Mouse (Mus musculus) CH12.LX (cell line): Measurements from ENCODE around the gene Ddb2. TPM values are rescaled to one million over a fixed set of nuclear protein-coding genes. Genes with fewer than 3 reads are reported as not detected.
A peak's percentile ranks its signal among the peaks of the same experiment; 100 is the strongest.

Experiments used
- DNase-seq: peaks from one replicate; pipeline ENCODE4 v3.0.0-alpha.2; 2013; ENCODE audit errors: extremely low read depth
- H3K27ac ChIP-seq: 2 replicates; pipeline ENCODE4 v1.5.1; 2012; ENCODE audit warnings: low read depth, mild to moderate bottlenecking, control low read depth, moderate library complexity; ENCODE audit not compliant: insufficient read depth
- H3K27me3 ChIP-seq: replicated peaks from 2 replicates; pipeline ENCODE3; 2012; ENCODE audit warnings: inconsistent platforms
- H3K36me3 ChIP-seq, 2 experiments: replicated peaks in 1 of 2; 2 replicates each; pipeline versions ENCODE3 to v1.6.1; 2012; ENCODE audit warnings: inconsistent platforms in 1 of 2, low read length in 1 of 2, mild to moderate bottlenecking in 1 of 2, mixed read lengths in 1 of 2, moderate library complexity in 1 of 2; ENCODE audit not compliant: control insufficient read depth in 1 of 2, insufficient read depth in 1 of 2
- H3K4me1 ChIP-seq, 2 experiments: 2 replicates each; pipeline ENCODE4 v1.6.1; 2012; ENCODE audit warnings: inconsistent platforms in 1 of 2, moderate library complexity in 1 of 2; ENCODE audit not compliant: insufficient read depth in 2 of 2, control insufficient read depth in 1 of 2
- H3K4me2 ChIP-seq: 2 replicates; pipeline ENCODE4 v1.6.1; 2012; ENCODE audit warnings: low read depth, mild to moderate bottlenecking, control low read depth; ENCODE audit not compliant: poor library complexity, insufficient read depth, severe bottlenecking
- H3K4me3 ChIP-seq, 3 experiments: fragments of 150-350 bp in 1 of 3; sonication (generic) in 1 of 3; replicated peaks in 1 of 3; 2 replicates each; pipeline versions ENCODE3 to v1.5.1; 2011 to 2012; ENCODE audit warnings: low read depth in 2 of 3, low read length in 2 of 3, mild to moderate bottlenecking in 2 of 3, moderate library complexity in 2 of 3, control low read depth in 1 of 3, improper control_type of control experiment in 1 of 3, inconsistent platforms in 1 of 3, mixed read lengths in 1 of 3; ENCODE audit not compliant: poor library complexity in 1 of 3
- H3K79me2 ChIP-seq: replicated peaks from 2 replicates; pipeline ENCODE4 v1.6.1; 2012; ENCODE audit warnings: mild to moderate bottlenecking, moderate library complexity; ENCODE audit not compliant: control insufficient read depth, poor library complexity, insufficient read depth, severe bottlenecking; ENCODE audit errors: extremely low read depth
- H3K9ac ChIP-seq: 2 replicates; pipeline ENCODE4 v1.6.1; 2012; ENCODE audit warnings: low read depth, mild to moderate bottlenecking, control low read depth, moderate library complexity; ENCODE audit not compliant: insufficient read depth
- H3K9me3 ChIP-seq: replicated peaks from 2 replicates; pipeline ENCODE3; 2012; ENCODE audit warnings: low read length, inconsistent platforms, mixed read lengths
- BHLHE40 ChIP-seq: IDR thresholded peaks from 2 replicates; pipeline ENCODE4 v1.6.1; 2011; ENCODE audit warnings: mild to moderate bottlenecking, low read depth, low read length, improper control_type of control experiment
- CHD1 ChIP-seq: IDR thresholded peaks from 2 replicates; pipeline ENCODE4 v1.6.1; 2012; ENCODE audit warnings: low read depth, low read length, improper control_type of control experiment, inconsistent platforms
- EP300 ChIP-seq: IDR thresholded peaks from 2 replicates; pipeline ENCODE4 v1.6.1; 2011; ENCODE audit warnings: low read length, improper control_type of control experiment
- ETS1 ChIP-seq: conservative IDR thresholded peaks from 2 replicates; pipeline ENCODE4 v1.6.1; 2012; ENCODE audit warnings: low read depth, mild to moderate bottlenecking, inconsistent platforms, low read length, improper control_type of control experiment, moderate library complexity
- IRF4 ChIP-seq: IDR thresholded peaks from 2 replicates; pipeline ENCODE4 v1.6.1; 2014; ENCODE audit warnings: low read depth, mild to moderate bottlenecking, inconsistent platforms, low read length, improper control_type of control experiment
- JUND ChIP-seq: conservative IDR thresholded peaks from 2 replicates; pipeline ENCODE4 v1.6.1; 2011; ENCODE audit warnings: low read depth, low read length, improper control_type of control experiment
- MAX ChIP-seq: IDR thresholded peaks from 2 replicates; pipeline ENCODE4 v1.6.1; 2011; ENCODE audit warnings: low read length, improper control_type of control experiment
- MXI1 ChIP-seq: IDR thresholded peaks from 2 replicates; pipeline ENCODE4 v1.6.1; 2011; ENCODE audit warnings: mild to moderate bottlenecking, low read depth, low read length, improper control_type of control experiment
- MYC ChIP-seq: IDR thresholded peaks from 2 replicates; pipeline ENCODE4 v1.6.1; 2011; ENCODE audit warnings: low read depth, mild to moderate bottlenecking, improper control_type of control experiment, low read length
- NRF1 ChIP-seq: IDR thresholded peaks from 2 replicates; pipeline ENCODE4 v1.6.1; 2014; ENCODE audit warnings: low read depth, mild to moderate bottlenecking, inconsistent platforms, low read length, improper control_type of control experiment, moderate library complexity
- POLR2AphosphoS2 ChIP-seq: IDR thresholded peaks from 2 replicates; pipeline ENCODE4 v1.6.1; 2011; ENCODE audit warnings: low read depth, low read length, improper control_type of control experiment
- RAD21 ChIP-seq: IDR thresholded peaks from 2 replicates; pipeline ENCODE4 v1.6.1; 2011; ENCODE audit warnings: low read depth, mild to moderate bottlenecking, low read length, improper control_type of control experiment, moderate library complexity
- TBP ChIP-seq: conservative IDR thresholded peaks from 2 replicates; pipeline ENCODE4 v1.6.1; 2011; ENCODE audit warnings: low read depth, low read length, improper control_type of control experiment
- TCF12 ChIP-seq: IDR thresholded peaks from 2 replicates; pipeline ENCODE4 v1.6.1; 2014; ENCODE audit warnings: low read depth, mild to moderate bottlenecking, inconsistent platforms, low read length, improper control_type of control experiment
- USF1 ChIP-seq: IDR thresholded peaks from 2 replicates; pipeline ENCODE4 v1.6.1; 2014; ENCODE audit warnings: low read depth, mild to moderate bottlenecking, inconsistent platforms, low read length, improper control_type of control experiment
- dilution Hi-C: fragments of 300-500 bp; cut with MboI; formaldehyde crosslinking; loops from 2 replicates; pipeline ENCODE4 v1.14.3; 2020; ENCODE audit warnings: low sequenced_read_pairs; ENCODE audit not compliant: extremely low pct_unique_long_range_greater_than_20kb, extremely low pct_ligation_motif_present
- in situ Hi-C: fragments of 300-500 bp; cut with MboI; formaldehyde crosslinking; loops from 3 replicates; pipeline ENCODE4 v1.14.3; 2019; ENCODE audit warnings: low sequenced_read_pairs, low pct_ligation_motif_present, low pct_unique_long_range_greater_than_20kb, mixed read lengths
- polyA plus RNA-seq: library from polyadenylated mRNA; unstranded; fragments of >175 nt; gene quantifications from 2 replicates; pipeline ENCODE4 v1.2.1, GENCODE M21; 2012; ENCODE audit warnings: low read depth; ENCODE audit not compliant: insufficient read length
- total RNA-seq, 2 experiments: library from RNA; depleted of rRNA; stranded (reverse); fragments of 300-350 nt in 1 of 2; fragments of >200 nt in 1 of 2; gene quantifications; 2 replicates each; pipeline ENCODE4 v1.2.3; 2012 to 2014

The Ddb2 gene
- total and polyA plus RNA-seq, 3 experiments, result 13.9 to 20.2 (median 14.1) TPM

DNA sequence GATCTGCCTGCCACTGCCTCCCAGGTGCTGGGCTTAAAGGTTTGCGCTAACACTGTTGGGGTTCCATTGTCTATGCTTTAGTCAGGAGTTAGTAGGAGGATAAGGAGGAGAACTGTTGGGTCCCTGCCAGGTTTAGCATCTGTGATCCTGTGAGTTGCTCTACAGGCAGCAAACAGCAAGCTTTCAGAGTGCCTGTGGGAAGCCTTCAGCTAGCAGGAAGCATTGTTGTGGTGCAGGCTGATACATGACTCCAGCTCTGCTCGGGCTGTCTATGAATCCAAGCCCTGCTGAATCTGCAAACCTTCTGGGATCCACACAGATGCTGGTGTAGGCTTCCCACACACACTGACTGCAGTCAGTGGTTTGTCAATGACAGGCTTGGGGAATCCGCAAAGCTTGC, 6.6 kb upstream of the Ddb2 start:
- no peak for DNase-seq
- peak overlapping the region; percentile 32; the same call in 1 of the 2 replicates for H3K4me2 ChIP-seq
- no peak overlapping the region for H3K4me3 ChIP-seq
- no peaks in the 10 kb centered on the region for H3K36me3 ChIP-seq
- no peaks in the 10 kb centered on the region for H3K27me3 ChIP-seq
- TF ChIP-seq ETS1 (no peak), IRF4 (no peak), TBP (no peak), RAD21 (no peak), TCF12 (no peak), NRF1 (no peak)
- dilution Hi-C loops, result no loop called here
- H3K79me2 ChIP-seq, result no peaks in the 10 kb centered on the region; the same call in 1 of the 2 replicates
- in situ Hi-C loops, result no loop called here
- H3K27ac ChIP-seq, result no peak overlapping the region
- no peaks in the 10 kb centered on the region for H3K9me3 ChIP-seq
- peaks cover 6 to 19% of the 10 kb centered on the region in 2 experiments; a peak in 3 of 4 replicates for H3K4me1 ChIP-seq
- no peak overlapping the region for H3K9ac ChIP-seq

GRCm38 (mm10) chr2:91242547-91242946, 5.8 kb upstream of the Ddb2 start:
- Histone ChIP-seq H3K9ac (no peak overlapping the region), H3K79me2 (no peaks in the 10 kb centered on the region; the same call in 1 of the 2 replicates), H3K4me2 (peak overlapping the region; percentile 32; the same call in 1 of the 2 replicates), H3K27me3 (no peaks in the 10 kb centered on the region), H3K4me3 (no peak overlapping the region), H3K27ac (no peak overlapping the region), H3K9me3 (no peaks in the 10 kb centered on the region), H3K36me3 (no peaks in the 10 kb centered on the region), H3K4me1 (peaks cover 6 to 21% of the 10 kb centered on the region in 2 experiments; a peak in 3 of 4 replicates)
- peak; percentile 31 for DNase-seq
- in situ Hi-C loops (no loop called here), dilution Hi-C loops (no loop called here)
- peak; percentile 92 for TF ChIP-seq MAX
- TF ChIP-seq JUND, result no peak
- peak; percentile 53; the same call in 1 of the 2 replicates for TF ChIP-seq MXI1
- peak; percentile 84 for TF ChIP-seq MYC
- peak; percentile 36 for TF ChIP-seq ETS1
- no peak for TF ChIP-seq CHD1
- TF ChIP-seq BHLHE40, result peak; percentile 40; the same call in 1 of the 2 replicates
- no peak for TF ChIP-seq EP300
- no peak for TF ChIP-seq USF1
- no peak for TF ChIP-seq POLR2AphosphoS2
